Mouse (Mus musculus): ENCODE measurements around the gene Tbc1d4.

DNA sequence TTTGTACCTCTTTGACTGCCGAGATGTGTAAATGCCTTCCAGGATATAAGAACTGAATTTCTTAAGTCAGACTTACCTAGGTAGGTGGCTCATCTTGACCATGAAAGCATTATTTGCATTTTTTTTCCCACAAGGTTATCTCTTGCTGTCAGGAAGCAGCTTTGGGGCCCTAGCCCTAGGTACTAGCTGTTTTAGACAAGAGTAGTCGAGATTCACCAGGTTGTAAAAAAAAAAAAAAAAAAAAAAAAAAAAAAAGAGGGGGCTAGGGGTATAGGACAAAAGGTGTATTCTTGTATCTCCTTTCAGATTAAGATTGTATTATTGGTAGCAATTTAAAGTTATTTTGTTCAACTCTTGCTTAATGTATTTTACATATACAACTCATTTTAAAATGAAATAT, 21.6 kb upstream of the Tbc1d4 start:
- TF ChIP-seq CTCF (conservative IDR thresholded peaks at IDR 0.05 in 1 of 2, IDR thresholded peaks at IDR 0.05 in 1 of 2; ENCODE audit: low read depth in 2 of 2, low read length in 2 of 2), result no peak
- no peak for TF ChIP-seq POLR2A (IDR thresholded peaks at IDR 0.05; ENCODE audit: low read depth, low read length)
- TF ChIP-seq ZMIZ1 (IDR thresholded peaks at IDR 0.05; ENCODE audit: low read depth, low read length), result no peak
- no peak for TF ChIP-seq ETS1 (conservative IDR thresholded peaks at IDR 0.05; ENCODE audit: low read depth, low read length)
- no peak for TF ChIP-seq MEF2A (IDR thresholded peaks at IDR 0.05; ENCODE audit: borderline replicate concordance, low read depth, low read length)
- no peak for TF ChIP-seq TCF12 (IDR thresholded peaks at IDR 0.05; ENCODE audit: low read depth, low read length)
- TF ChIP-seq EP300 (IDR thresholded peaks at IDR 0.05; ENCODE audit: low read length), result no peak
- TF ChIP-seq POLR2AphosphoS2 (IDR thresholded peaks at IDR 0.05; ENCODE audit: low read depth, low read length), result no peak
- TF ChIP-seq JUND (conservative IDR thresholded peaks at IDR 0.05; ENCODE audit: low read depth, low read length), result no peak
- TF ChIP-seq ZKSCAN1 (IDR thresholded peaks at IDR 0.05; ENCODE audit: borderline replicate concordance, low read depth, low read length), result no peak

All from CH12.LX (cell line).